Mouse (Mus musculus) heart, embryonic 10.5 days (tissue): ENCODE measurements at regions not wholly inside any gene's neighbourhood (a gene's known extent, or its start where the extent isn't known, plus 50 kb on each side); places are given as distances from the start of the nearest gene placed in this dataset.

ENCODE experiments used
- DNase-seq: peaks from one replicate; pipeline ENCODE4 v3.0.0-alpha.2; 2017; ENCODE audit warnings: low spot score
- H3K27ac ChIP-seq: fragments of 300-500 bp; sonication (generic); 2 replicates; pipeline ENCODE4 v1.5.1; 2016; ENCODE audit warnings: mild to moderate bottlenecking
- H3K27me3 ChIP-seq: fragments of 300-500 bp; sonication (generic); 2 replicates; pipeline ENCODE4 v1.6.1; 2016; ENCODE audit warnings: mild to moderate bottlenecking; ENCODE audit not compliant: poor library complexity, insufficient read depth, severe bottlenecking
- H3K36me3 ChIP-seq: fragments of 300-500 bp; sonication (generic); 2 replicates; pipeline ENCODE4 v1.6.1; 2016; ENCODE audit warnings: mild to moderate bottlenecking, moderate library complexity
- H3K4me1 ChIP-seq: fragments of 300-500 bp; sonication (generic); 2 replicates; pipeline ENCODE4 v1.6.1; 2016; ENCODE audit warnings: mild to moderate bottlenecking
- H3K4me3 ChIP-seq: fragments of 300-500 bp; sonication (generic); 2 replicates; pipeline ENCODE4 v1.5.1; 2016; ENCODE audit warnings: mild to moderate bottlenecking, moderate library complexity
- H3K9me3 ChIP-seq: fragments of 300-500 bp; sonication (generic); 2 replicates; pipeline ENCODE4 v1.6.1; 2016; ENCODE audit warnings: mild to moderate bottlenecking, moderate library complexity
- WGBS: fragments of 180-500 bp; shearing (Covaris S2); methylation state at CpG from one replicate; pipeline ENCODE4 v1.1.7; 2016; 5-methylcytosine and 5-hydroxymethylcytosine counted together

DNA sequence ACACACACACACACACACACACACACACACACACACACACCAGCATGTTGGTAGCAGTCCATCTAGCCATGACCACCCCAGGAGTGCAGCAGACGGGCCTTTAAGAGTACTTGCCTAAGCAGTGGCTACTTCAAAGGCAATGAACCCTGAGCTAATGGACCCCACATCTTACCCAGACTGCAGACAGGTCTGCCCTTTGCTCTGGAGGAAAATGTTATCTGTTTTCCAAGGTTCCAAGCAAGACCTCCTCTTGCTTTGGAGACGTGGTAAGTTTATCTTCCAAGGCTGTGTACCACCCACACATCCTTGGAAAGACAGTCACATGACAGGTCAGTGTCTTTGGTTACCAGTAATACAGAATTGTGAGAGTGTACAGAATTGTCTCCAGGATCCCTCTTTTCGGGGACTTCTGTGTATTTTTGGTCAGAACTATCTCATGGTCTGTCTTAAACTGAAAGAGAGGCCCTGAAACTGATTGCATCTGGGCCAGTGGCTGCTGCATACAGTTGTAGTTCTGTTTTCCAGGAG lies 88.4 kb upstream of the Gm9887 start:
- no peaks in the 10 kb centered on the region for H3K27me3 ChIP-seq
- no peaks in the 10 kb centered on the region for H3K9me3 ChIP-seq
- no peaks in the 10 kb centered on the region for H3K36me3 ChIP-seq
- no peak overlapping the region for H3K4me3 ChIP-seq
- H3K27ac ChIP-seq, result no peak overlapping the region
- 58% methylated on average over 3 of the region's 3 CpGs for WGBS
- peaks cover 9% of the 10 kb centered on the region; the same call in 1 of the 2 replicates for H3K4me1 ChIP-seq
- DNase-seq, result no peak

DNA sequence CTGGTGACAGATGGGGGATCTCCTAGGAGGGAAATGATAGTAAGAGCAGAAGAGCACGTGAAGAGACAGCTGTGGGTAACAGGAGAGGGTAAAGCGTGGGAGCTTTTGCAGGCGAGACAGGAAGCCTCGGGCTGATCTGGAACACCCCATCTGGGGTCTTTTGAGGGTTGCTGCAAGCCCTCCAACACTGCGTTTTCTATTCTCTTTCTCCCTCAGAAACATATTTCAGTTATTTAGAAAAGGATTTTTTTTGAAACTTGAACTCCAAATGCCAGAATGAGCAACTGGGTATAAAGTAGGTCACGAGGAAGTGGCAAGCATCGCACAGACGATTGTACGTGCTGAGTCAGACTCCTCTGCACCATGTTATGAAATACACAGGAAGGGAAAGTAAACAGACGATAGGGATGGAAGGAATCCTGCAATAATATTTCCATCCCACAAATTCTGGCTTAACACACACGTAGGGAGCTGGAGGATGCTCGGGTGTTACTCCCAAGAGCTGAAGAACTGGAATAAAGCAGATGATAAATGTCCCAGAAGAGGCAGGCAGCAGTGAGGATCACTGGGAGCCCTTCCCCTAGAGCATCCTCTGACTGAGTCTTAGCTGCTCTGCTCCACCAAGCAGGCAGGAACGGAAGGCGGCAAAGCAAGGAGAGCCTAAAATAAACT lies 86.0 kb upstream of the Gm9887 start:
- Histone ChIP-seq H3K9me3 (no peaks in the 10 kb centered on the region), H3K27me3 (no peaks in the 10 kb centered on the region), H3K4me1 (peaks cover 9% of the 10 kb centered on the region), H3K27ac (no peak overlapping the region), H3K4me3 (no peak overlapping the region), H3K36me3 (no peaks in the 10 kb centered on the region)
- no peak for DNase-seq
- WGBS, result 68% methylated on average over 14 of the region's 14 CpGs

DNA sequence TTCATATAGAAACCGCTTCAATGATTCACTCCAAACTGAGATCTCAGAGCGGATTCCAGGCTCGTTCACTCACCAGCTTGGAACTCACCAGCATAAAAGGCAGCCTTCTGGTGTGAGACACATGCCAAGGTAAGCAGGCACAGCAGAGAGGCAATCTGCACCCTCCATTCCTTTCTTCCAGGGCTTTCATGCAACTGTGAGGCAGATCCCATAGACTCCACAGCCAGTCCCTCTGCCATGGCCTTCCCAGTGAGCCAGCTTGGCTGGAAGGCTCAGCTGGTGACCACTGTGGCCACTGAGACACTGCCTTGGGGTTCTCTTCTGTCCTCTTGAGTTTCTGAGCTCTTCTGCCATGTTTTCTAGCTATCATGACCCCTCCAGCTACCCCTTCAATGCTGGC lies 84.5 kb upstream of the Gm9887 start:
- Histone ChIP-seq H3K9me3 (no peaks in the 10 kb centered on the region), H3K36me3 (no peaks in the 10 kb centered on the region), H3K27ac (no peak overlapping the region), H3K4me3 (no peak overlapping the region), H3K4me1 (peaks cover 1% of the 10 kb centered on the region), H3K27me3 (no peaks in the 10 kb centered on the region)
- WGBS, result 82% methylated on average over 3 of the region's 3 CpGs
- DNase-seq, result no peak

GRCm38 (mm10) chr12:69456116-69456515 lies 83.9 kb upstream of the Gm9887 start:
- DNase-seq, result no peak
- Histone ChIP-seq H3K9me3 (no peaks in the 10 kb centered on the region), H3K4me3 (no peak overlapping the region), H3K4me1 (no peaks in the 10 kb centered on the region; the same call in 1 of the 2 replicates), H3K27ac (no peak overlapping the region), H3K27me3 (no peaks in the 10 kb centered on the region), H3K36me3 (no peaks in the 10 kb centered on the region)
- WGBS, result 74% methylated on average over 12 of the region's 12 CpGs

DNA sequence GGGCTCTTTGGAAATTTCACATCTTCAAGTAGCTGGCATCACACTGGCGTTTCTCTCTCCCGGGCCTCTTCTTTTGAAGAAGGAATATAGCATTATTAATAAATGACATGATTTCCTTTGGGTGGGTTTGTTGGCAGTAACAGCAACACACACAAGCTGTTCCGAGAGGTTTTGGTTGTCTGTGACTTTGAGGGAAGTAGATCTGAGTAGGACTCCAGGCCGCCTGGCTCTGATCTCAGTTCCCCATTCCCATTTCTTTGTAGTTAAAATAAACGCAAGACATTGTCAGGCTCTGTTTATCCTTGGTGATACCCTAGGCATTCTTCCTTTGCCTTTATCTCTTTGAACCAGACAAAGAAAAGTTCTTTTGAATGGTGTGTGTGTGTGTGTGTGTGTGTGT lies 83.3 kb upstream of the Gm9887 start:
- no peak for DNase-seq
- H3K4me1 ChIP-seq, result no peaks in the 10 kb centered on the region; the same call in 1 of the 2 replicates
- H3K9me3 ChIP-seq, result no peaks in the 10 kb centered on the region
- no peaks in the 10 kb centered on the region for H3K36me3 ChIP-seq
- H3K27me3 ChIP-seq, result no peaks in the 10 kb centered on the region
- H3K4me3 ChIP-seq, result no peak overlapping the region
- H3K27ac ChIP-seq, result no peak overlapping the region
- 62% methylated on average over 5 of the region's 5 CpGs for WGBS

DNA sequence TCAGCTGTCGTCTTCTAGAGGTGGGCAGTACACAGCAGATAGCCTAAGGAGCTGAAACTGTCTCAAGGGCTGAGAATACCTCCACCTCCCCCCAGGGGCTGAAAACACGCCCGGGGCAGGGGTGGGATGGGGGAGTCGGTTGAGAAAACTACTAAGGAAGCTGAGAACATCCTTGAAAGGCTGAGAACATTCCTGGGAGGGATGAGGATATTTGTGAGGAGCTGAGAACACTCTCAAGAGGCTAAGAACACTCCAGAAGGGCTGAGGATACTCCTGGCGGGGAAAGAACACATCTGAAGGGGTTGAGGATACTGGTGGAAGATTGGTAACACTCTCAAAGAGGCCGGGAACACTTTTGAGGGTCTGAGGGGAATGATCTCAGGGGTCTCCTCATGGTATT lies 81.3 kb upstream of the Gm9887 start:
- Histone ChIP-seq H3K4me3 (no peak overlapping the region), H3K27ac (no peak overlapping the region), H3K27me3 (no peaks in the 10 kb centered on the region), H3K9me3 (no peaks in the 10 kb centered on the region), H3K36me3 (no peaks in the 10 kb centered on the region), H3K4me1 (no peaks in the 10 kb centered on the region; the same call in 1 of the 2 replicates)
- WGBS, result 79% methylated on average over 6 of the region's 6 CpGs
- no peak for DNase-seq

- H3K4me1 ChIP-seq, result no peaks in the 10 kb centered on the region; the same call in 1 of the 2 replicates
- H3K4me3 ChIP-seq, result no peak overlapping the region
- 87% methylated on average over 10 of the region's 10 CpGs for WGBS
Measured at GRCm38 (mm10) chr12:69452986-69453385, 80.7 kb upstream of the Gm9887 start.

DNA sequence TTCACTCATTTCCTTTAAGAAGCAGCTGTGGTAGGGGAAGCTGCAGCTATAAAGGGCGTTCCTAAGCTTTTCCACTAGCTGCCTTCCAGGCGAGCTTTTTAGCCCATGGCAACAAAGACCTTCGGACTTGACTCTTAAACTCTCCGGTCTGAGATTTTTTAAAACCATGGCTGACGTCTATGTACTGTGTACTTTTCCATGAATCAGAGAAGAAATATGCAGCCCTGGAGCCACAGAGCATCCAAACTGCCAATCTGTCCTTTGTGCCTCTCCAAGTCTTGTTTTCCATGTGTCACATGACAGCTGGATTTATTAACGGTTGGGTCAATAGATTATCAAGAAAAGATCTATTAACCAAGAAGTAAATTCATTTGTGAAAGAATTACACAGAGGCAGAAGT lies 78.9 kb upstream of the Gm9887 start:
- H3K27ac ChIP-seq, result no peak overlapping the region
- WGBS, result 60% methylated on average over 6 of the region's 6 CpGs
- no peak for DNase-seq
- H3K4me1 ChIP-seq, result peaks cover 12% of the 10 kb centered on the region
- H3K27me3 ChIP-seq, result no peaks in the 10 kb centered on the region
- H3K9me3 ChIP-seq, result no peaks in the 10 kb centered on the region
- no peak overlapping the region for H3K4me3 ChIP-seq
- H3K36me3 ChIP-seq, result no peaks in the 10 kb centered on the region

More at GRCm38 (mm10) chr12:69452986-69453385, 80.7 kb upstream of the Gm9887 start:
- no peaks in the 10 kb centered on the region for H3K9me3 ChIP-seq
- DNase-seq, result no peak
- no peaks in the 10 kb centered on the region for H3K36me3 ChIP-seq
- H3K27ac ChIP-seq, result no peak overlapping the region
- no peaks in the 10 kb centered on the region for H3K27me3 ChIP-seq

- H3K4me3 ChIP-seq, result no peak overlapping the region
- peaks cover 16% of the 10 kb centered on the region for H3K4me1 ChIP-seq
- H3K9me3 ChIP-seq, result no peaks in the 10 kb centered on the region
- WGBS, result 56% methylated on average over 14 of the region's 14 CpGs
- DNase-seq, result no peak
- no peaks in the 10 kb centered on the region for H3K36me3 ChIP-seq
- 0 out of 2 replicates have a peak overlapping the region, but pooled peaks have one; percentile 56 for H3K27ac ChIP-seq
- H3K27me3 ChIP-seq, result no peaks in the 10 kb centered on the region
Measured at GRCm38 (mm10) chr12:69447962-69448767, 75.9 kb upstream of the Gm9887 start.

- Histone ChIP-seq H3K4me3 (no peak overlapping the region), H3K9me3 (no peaks in the 10 kb centered on the region), H3K27ac (peak overlapping the region; percentile 74; the same call in 1 of the 2 replicates), H3K4me1 (peaks cover 18% of the 10 kb centered on the region), H3K27me3 (no peaks in the 10 kb centered on the region), H3K36me3 (no peaks in the 10 kb centered on the region)
- no peak for DNase-seq
- WGBS, result 65% methylated on average over 9 of the region's 9 CpGs
Measured at GRCm38 (mm10) chr12:69447322-69447827, 75.1 kb upstream of the Gm9887 start.

- H3K4me1 ChIP-seq, result peaks cover 21% of the 10 kb centered on the region
- H3K27me3 ChIP-seq, result no peaks in the 10 kb centered on the region
- H3K27ac ChIP-seq, result peak overlapping the region; percentile 74
- no peaks in the 10 kb centered on the region for H3K9me3 ChIP-seq
- no peaks in the 10 kb centered on the region for H3K36me3 ChIP-seq
- no peak for DNase-seq
- H3K4me3 ChIP-seq, result peak overlapping the region; percentile 36
- WGBS, result 57% methylated on average over 17 of the region's 17 CpGs
Measured at GRCm38 (mm10) chr12:69446468-69447321, 74.4 kb upstream of the Gm9887 start.

DNA sequence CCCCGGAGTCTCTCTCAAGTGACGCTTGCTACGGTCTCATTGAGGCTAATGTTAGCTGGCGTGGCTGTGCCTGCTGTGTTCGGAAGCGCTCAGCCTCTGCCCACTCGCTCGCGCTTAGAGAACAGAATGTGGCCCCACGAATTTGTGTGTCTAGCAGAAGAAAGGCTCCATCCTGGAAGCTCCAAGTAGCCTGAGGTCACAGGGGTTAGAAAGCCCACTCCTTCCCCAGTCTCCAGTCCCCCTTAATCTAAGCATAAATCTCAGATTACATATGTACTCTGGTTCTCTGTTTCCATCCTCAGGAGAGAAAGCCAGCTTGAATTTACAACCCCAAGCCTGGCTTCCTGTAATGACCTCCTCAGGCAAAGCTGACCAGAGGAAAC lies 73.8 kb upstream of the Gm9887 start:
- Histone ChIP-seq H3K36me3 (no peaks in the 10 kb centered on the region), H3K4me1 (peaks cover 21% of the 10 kb centered on the region), H3K9me3 (no peaks in the 10 kb centered on the region), H3K27me3 (no peaks in the 10 kb centered on the region), H3K27ac (peak overlapping the region; percentile 74), H3K4me3 (no peak overlapping the region; the same call in 1 of the 2 replicates)
- DNase-seq, result no peak
- WGBS, result 60% methylated on average over 10 of the region's 10 CpGs
